Mouse (Mus musculus) stomach, postnatal 0 days (tissue): ENCODE results near the gene Hist1h4h. TPM values are rescaled to one million over a fixed set of nuclear protein-coding genes. Genes with fewer than 3 reads are reported as not detected.

Source experiments
- ATAC-seq: fragments of 200-750 bp; cut with Nextera tagmentation; 2 replicates; pipeline ENCODE4 v1.8.0; 2017; ENCODE audit not compliant: low FRiP score, low TSS enrichment
- DNase-seq: peaks from one replicate; pipeline ENCODE4 v3.0.0-alpha.2; 2016; ENCODE audit warnings: low spot score
- H3K27ac ChIP-seq: fragments of 300-500 bp; sonication (generic); replicated peaks from 2 replicates; pipeline ENCODE4 v1.5.1; 2014; ENCODE audit warnings: mild to moderate bottlenecking, control low read depth
- H3K27me3 ChIP-seq: fragments of 300-500 bp; sonication (generic); 2 replicates; pipeline ENCODE4 v1.6.1; 2014; ENCODE audit warnings: low read length; ENCODE audit not compliant: control insufficient read depth, insufficient read depth
- H3K36me3 ChIP-seq: fragments of 300-500 bp; sonication (generic); 2 replicates; pipeline ENCODE4 v1.6.1; 2014; ENCODE audit warnings: low read length, mixed read lengths; ENCODE audit not compliant: control insufficient read depth, insufficient read depth
- H3K4me1 ChIP-seq: fragments of 300-500 bp; sonication (generic); replicated peaks from 2 replicates; pipeline ENCODE4 v1.6.1; 2014; ENCODE audit warnings: antibody characterized with exemption; ENCODE audit not compliant: control insufficient read depth, insufficient read depth
- H3K4me2 ChIP-seq: fragments of 300-500 bp; sonication (generic); replicated peaks from 2 replicates; pipeline ENCODE4 v1.6.1; 2014; ENCODE audit warnings: low read depth, mild to moderate bottlenecking, control low read depth, moderate library complexity
- H3K4me3 ChIP-seq: fragments of 300-500 bp; sonication (generic); 2 replicates; pipeline ENCODE4 v1.5.1; 2014; ENCODE audit warnings: low read depth, low read length, control low read depth
- H3K9ac ChIP-seq: fragments of 300-500 bp; sonication (generic); 2 replicates; pipeline ENCODE4 v1.6.1; 2014; ENCODE audit warnings: mild to moderate bottlenecking, low read length, control low read depth, mixed read lengths
- H3K9me3 ChIP-seq: fragments of 300-500 bp; sonication (generic); 2 replicates; pipeline ENCODE4 v1.6.1; 2016; ENCODE audit warnings: low read length; ENCODE audit not compliant: control insufficient read depth
- CTCF ChIP-seq: IDR thresholded peaks from 2 replicates; pipeline ENCODE4 v1.5.1; 2016; ENCODE audit warnings: antibody characterized with exemption, low read depth, mild to moderate bottlenecking, moderate library complexity
- EP300 ChIP-seq: optimal IDR thresholded peaks from 2 replicates; pipeline ENCODE3; 2016; ENCODE audit warnings: antibody characterized with exemption
- WGBS: fragments of 180-500 bp; shearing (Covaris S2); extraction: QIAGEN DNeasy Blood & Tissue Kit; methylation state at CpG from one replicate; pipeline ENCODE4 v1.1.7; 2014; 5-methylcytosine and 5-hydroxymethylcytosine counted together
- polyA plus RNA-seq: library from polyadenylated mRNA; unstranded; fragments of >200 nt; fragmentation: Nextera tagmentation; extraction: Ambion mirVana; gene quantifications from 2 replicates; pipeline ENCODE4 v1.2.1, GENCODE M21; 2015

Hist1h4h gene
- polyA plus RNA-seq, 1 experiment from 2014 or later: 18.3 TPM

GRCm38 (mm10) chr13:23516822-23517602 is 13.8 kb upstream of the Hist1h4h start:
- ATAC-seq (peak; percentile 70; the same call in 1 of the 2 replicates), DNase-seq (peak; percentile 74)
- no peak for TF ChIP-seq EP300
- TF ChIP-seq CTCF: no peak
- Histone ChIP-seq H3K9me3 (no peaks in the 10 kb centered on the region), H3K9ac (0 out of 2 replicates have a peak overlapping the region, but pooled peaks have one; percentile 27), H3K27ac (peak overlapping the region; percentile 49), H3K4me1 (no peaks in the 10 kb centered on the region), H3K4me3 (peak overlapping the region; percentile 54), H3K27me3 (no peaks in the 10 kb centered on the region), H3K4me2 (peak overlapping the region; percentile 69), H3K36me3 (no peaks in the 10 kb centered on the region)
- under 1% methylated on average over 19 of the region's 19 CpGs for WGBS

- WGBS: under 1% methylated on average over 27 of the region's 27 CpGs
- H3K27me3 ChIP-seq: no peaks in the 10 kb centered on the region
- no peaks in the 10 kb centered on the region for H3K9me3 ChIP-seq
- peak overlapping the region; percentile 69 for H3K4me2 ChIP-seq
- H3K4me3 ChIP-seq: peak overlapping the region; percentile 54
- DNase-seq (peak; percentile 86), ATAC-seq (peak; percentile 90)
- no peaks in the 10 kb centered on the region for H3K36me3 ChIP-seq
- 0 out of 2 replicates have a peak overlapping the region, but pooled peaks have one; percentile 27 for H3K9ac ChIP-seq
- TF ChIP-seq EP300 (no peak), CTCF (no peak)
- peak overlapping the region; percentile 49 for H3K27ac ChIP-seq
- no peaks in the 10 kb centered on the region for H3K4me1 ChIP-seq
Observed at GRCm38 (mm10) chr13:23517603-23518294, 13.1 kb upstream of the Hist1h4h start.

- H3K27ac ChIP-seq: no peak overlapping the region
- TF ChIP-seq EP300 (no peak), CTCF (no peak)
- H3K36me3 ChIP-seq: no peaks in the 10 kb centered on the region
- no peaks in the 10 kb centered on the region for H3K9me3 ChIP-seq
- ATAC-seq: no peak
- DNase-seq: no peak
- H3K27me3 ChIP-seq: no peaks in the 10 kb centered on the region
- H3K4me1 ChIP-seq: no peaks in the 10 kb centered on the region
- WGBS: under 1% methylated on average over 6 of the region's 6 CpGs
- H3K4me2 ChIP-seq: peak overlapping the region; percentile 69
- no peak overlapping the region for H3K9ac ChIP-seq
- peak overlapping the region; percentile 54 for H3K4me3 ChIP-seq
Observed at GRCm38 (mm10) chr13:23518295-23518603, 12.6 kb upstream of the Hist1h4h start.

- H3K27ac ChIP-seq: peak overlapping the region; percentile 15
Observed at GRCm38 (mm10) chr13:23518885-23519284, 12.0 kb upstream of the Hist1h4h start.

GRCm38 (mm10) chr13:23519416-23519815 is 11.4 kb upstream of the Hist1h4h start:
- DNase-seq: peak; percentile 69
- H3K9me3 ChIP-seq: no peaks in the 10 kb centered on the region
- ATAC-seq: peak; percentile 60; the same call in 1 of the 2 replicates
- no peaks in the 10 kb centered on the region for H3K36me3 ChIP-seq
- TF ChIP-seq CTCF (no peak), EP300 (no peak)
- H3K27ac ChIP-seq: no peak overlapping the region; the same call in 1 of the 2 replicates
- H3K9ac ChIP-seq: no peak overlapping the region
- H3K27me3 ChIP-seq: no peaks in the 10 kb centered on the region
- WGBS: under 1% methylated on average over 10 of the region's 10 CpGs
- H3K4me2 ChIP-seq: peak overlapping the region; percentile 69
- peak overlapping the region; percentile 54 for H3K4me3 ChIP-seq
- H3K4me1 ChIP-seq: no peaks in the 10 kb centered on the region

More at GRCm38 (mm10) chr13:23518885-23519284, 12.0 kb upstream of the Hist1h4h start:
- H3K9ac ChIP-seq: no peak overlapping the region
- no peaks in the 10 kb centered on the region for H3K36me3 ChIP-seq
- ATAC-seq: peak; percentile 51
- no peaks in the 10 kb centered on the region for H3K9me3 ChIP-seq
- H3K27me3 ChIP-seq: no peaks in the 10 kb centered on the region
- peak overlapping the region; percentile 54 for H3K4me3 ChIP-seq
- peak; percentile 74 for DNase-seq
- peak overlapping the region; percentile 69 for H3K4me2 ChIP-seq
- WGBS: 0% methylated on average over 6 of the region's 6 CpGs
- TF ChIP-seq EP300: no peak
- TF ChIP-seq CTCF: no peak
- H3K4me1 ChIP-seq: no peaks in the 10 kb centered on the region

GRCm38 (mm10) chr13:23521703-23522102 is 9.1 kb upstream of the Hist1h4h start:
- no peaks in the 10 kb centered on the region for H3K27me3 ChIP-seq
- H3K9me3 ChIP-seq: no peaks in the 10 kb centered on the region
- no peak for TF ChIP-seq CTCF
- no peak for TF ChIP-seq EP300
- no peak overlapping the region for H3K4me3 ChIP-seq
- no peaks in the 10 kb centered on the region for H3K4me1 ChIP-seq
- H3K9ac ChIP-seq: no peak overlapping the region
- H3K36me3 ChIP-seq: no peaks in the 10 kb centered on the region
- 2% methylated on average over 14 of the region's 14 CpGs for WGBS
- DNase-seq (peak; percentile 75), ATAC-seq (no peak)
- no peak overlapping the region for H3K27ac ChIP-seq
- H3K4me2 ChIP-seq: no peak overlapping the region
